Mouse (Mus musculus): ENCODE measurements around the gene Letmd1. TPM values are rescaled to one million over a fixed set of nuclear protein-coding genes. Genes with fewer than 3 reads are reported as not detected.
"Not testable (repeated sequence)": the region's sequence is repeated elsewhere in the genome, so short reads cannot be mapped to it uniquely, and the experiment has no call there.

The Letmd1 gene
- total RNA-seq, 2 experiments from 2014 or later = 22.3 to 44.6 TPM

DNA sequence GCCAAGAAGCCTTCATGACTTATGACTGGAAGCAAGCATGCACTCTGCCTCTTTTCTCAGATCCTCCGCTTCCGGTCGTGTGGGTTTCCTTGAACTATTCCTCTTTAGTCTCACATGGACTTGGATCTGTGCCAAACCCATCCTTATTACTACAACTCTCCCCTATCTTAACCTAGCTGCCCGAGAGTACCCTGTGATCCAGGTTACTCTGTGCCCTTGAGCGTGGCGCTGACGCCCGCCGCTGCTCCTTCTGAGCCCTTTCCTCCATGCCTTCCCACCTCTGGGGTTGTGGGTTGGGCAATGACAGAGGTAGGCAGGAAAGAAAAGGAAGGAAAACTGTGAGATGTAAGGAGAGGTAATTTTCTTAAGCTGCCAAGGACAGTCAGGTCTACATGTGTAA is 23.1 kb downstream of the Letmd1 start:
- intact Hi-C loops (cut with DNase I) = no loop called here
- no peak for DNase-seq

DNA sequence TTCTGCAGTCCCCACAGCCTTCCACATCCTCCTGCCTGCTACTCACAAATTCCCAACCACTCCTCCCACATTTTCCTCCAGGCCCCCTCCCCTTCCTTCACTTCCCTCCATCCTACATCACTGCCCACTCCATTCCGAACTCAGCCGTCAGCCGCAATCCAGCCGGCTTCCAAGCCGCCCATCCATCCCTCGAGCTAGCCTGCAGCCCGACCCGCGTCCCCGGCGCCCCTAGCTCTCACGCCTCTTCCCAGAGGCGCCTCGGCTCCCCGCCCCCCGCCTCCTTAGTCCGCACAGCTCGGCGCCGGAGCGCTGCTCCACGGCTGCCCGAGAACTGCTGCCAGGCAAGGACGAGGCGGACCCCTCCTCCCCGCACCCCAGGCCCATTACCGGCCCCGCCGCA is 25.8 kb downstream of the Letmd1 start:
- DNase-seq = peak in 1 of 2 experiments; percentile 60
- intact Hi-C loops (cut with DNase I) = loop anchor here (1.0 kb wide), 1 partner anchor 25 kb away; the partner anchor contains the start of gene Letmd1

DNA sequence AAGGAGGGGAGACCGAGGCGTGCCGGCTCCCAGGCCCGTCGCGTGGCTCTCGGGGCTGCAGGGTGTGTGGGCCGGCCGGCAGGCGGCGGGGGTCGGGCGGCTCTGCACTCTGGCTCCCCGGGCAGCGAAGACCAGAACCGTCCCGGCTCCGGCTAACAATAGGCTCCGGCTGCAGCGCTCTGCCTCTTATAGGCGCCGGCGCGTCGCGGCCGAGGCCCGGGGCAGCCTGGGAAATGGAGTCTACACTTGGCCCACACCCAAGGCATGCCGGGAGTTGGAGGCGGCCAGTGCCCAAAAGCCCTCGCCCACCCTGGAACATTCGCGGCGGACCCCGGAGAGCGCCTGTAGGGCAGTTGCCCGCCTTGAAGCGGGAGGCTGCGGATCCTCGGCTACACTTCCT is 26.3 kb downstream of the Letmd1 start, which contains the start of gene Csrnp2:
Gene Csrnp2, minus strand, starts transcription at position 387 of the 400 bp plus-strand sequence.
- peak; percentile 94 to 95 for DNase-seq
- intact Hi-C loops (cut with DNase I) = no loop called here

DNA sequence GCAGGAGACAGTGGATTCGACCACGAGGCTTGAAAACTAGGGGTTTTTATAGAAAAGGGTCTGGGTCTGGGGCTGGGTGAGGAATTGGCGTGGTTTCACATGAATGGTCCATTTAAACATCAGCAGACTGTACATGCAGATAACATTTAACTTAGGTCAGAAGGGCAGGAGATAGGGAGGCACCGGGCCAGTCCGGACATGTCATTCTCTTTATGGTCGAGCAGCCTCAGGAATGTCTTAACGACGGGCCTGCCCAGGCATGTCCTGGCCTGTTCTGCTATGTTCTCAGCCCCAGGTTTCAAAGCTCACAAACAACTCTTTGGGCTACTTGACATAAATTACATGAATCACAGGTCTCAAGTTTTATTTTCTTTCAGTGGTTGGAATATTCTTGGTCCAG is 30.7 kb downstream of the Letmd1 start:
- intact Hi-C loops (cut with DNase I); DNase-seq: not testable (repeated sequence)

DNA sequence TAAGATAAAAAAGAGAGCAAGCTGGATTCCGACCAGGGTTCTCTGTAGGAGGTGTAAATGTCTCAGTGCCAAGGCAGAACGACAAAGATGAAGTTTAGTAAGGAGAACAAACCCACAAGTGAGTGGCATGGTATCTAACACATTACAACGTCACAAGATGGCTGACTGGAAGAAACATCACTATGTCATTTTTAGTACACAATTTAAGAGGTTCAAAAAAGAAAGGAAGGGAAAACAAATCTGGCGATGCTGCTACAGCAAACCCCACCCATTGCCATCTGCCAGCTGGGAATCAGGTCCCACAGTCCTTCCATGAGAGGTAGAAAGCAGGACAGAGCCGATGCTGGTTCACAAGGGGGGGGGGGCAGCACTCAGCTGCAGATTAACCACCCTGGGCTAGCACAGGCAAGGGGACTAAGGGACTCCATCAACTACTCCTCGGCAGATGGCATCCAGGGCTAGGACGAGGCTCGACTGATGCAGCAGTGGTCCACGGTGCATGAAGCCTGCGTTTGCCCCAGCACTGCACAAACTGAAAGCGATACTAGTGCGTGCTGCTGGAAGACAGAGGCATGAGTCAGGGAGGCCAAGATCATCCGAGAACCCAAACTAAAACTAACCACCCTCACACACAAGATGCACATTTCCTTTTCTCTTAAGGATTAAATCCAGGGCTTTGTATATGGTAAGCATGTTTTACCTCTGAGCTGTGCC is 39.8 kb downstream of the Letmd1 start:
- intact Hi-C loops (cut with DNase I) = no loop called here
- no peak for DNase-seq

DNA sequence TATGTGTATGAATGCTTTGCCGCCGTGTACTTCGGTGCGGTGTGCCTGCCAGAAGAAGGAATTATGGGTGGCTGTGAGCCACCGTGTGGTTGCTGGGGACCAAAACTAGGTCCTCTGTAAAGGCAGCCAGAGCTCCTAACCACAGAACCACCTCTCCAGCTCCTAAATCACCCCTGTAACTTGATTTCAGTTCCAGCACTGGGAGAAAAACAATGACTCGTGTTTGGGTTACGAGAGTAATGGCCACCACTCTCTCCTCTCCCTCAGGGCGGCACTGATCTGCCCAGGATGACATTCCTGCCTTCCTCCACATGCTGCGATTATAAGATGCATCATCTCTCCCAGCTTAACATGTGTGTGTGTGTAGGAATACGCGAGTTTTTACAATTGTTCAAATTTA is 41.2 kb downstream of the Letmd1 start:
- DNase-seq = no peak
- intact Hi-C loops (cut with DNase I) = no loop called here

DNA sequence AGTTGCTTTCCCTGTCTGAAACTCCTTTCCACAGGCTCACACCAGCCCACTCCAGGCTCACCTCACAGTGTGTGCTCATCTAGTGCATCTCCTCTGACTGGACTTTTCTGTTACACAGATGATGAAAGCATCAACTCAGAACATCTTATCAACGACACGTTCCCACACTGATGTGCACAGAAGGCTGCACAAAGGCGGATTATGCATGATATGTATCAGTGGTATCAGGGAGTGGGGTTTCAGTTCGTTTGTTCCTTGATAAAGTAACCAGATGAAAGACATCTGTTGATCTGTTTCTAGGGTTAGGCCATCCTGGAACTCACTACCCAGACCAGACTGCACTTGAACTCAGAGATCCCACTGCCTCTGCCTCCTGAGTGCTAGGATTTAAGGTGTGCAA is 44.6 kb downstream of the Letmd1 start:
- no peak for DNase-seq
- intact Hi-C loops (cut with DNase I) = no loop called here

DNA sequence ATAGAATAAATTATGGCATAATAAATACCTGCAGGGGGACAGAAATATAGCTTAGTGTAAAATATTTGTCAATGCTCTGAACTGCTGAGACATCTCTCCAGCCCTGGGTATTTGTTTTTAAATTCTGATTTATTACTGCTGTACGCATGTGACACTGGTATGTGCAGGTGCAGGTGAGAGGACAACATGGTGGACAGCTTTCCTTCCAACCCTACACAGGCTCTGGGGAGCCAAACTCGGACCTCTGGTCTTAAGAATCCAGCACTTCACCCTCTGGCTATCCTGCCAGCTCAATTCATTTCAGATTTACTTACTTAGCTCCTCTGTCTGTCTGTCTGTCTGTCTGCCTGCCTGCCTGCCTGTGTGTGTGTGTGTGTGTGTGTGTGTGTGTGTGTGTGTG is 46.3 kb downstream of the Letmd1 start:
- intact Hi-C loops (cut with DNase I) = no loop called here
- DNase-seq = no peak

DNA sequence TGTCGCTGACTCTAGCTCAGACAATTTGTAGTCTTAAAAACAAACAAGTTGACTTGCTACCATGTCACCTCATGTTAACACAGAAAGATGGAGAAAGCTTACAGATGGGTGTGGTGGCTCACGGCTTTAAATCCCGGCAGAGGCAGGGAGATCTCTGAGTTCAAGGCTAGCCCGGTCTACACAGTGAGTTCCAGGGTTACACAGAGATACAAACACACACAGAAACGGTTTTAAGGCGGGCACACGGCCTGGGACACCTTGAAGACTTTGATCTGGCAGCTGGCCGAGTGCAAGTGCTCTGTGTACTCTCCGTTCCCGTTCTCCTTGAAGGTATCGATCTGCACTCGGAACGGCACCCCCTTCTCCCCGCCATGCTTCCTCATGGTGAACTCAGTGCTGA is 51.5 kb downstream of the Letmd1 start:
- no peak for DNase-seq
- intact Hi-C loops (cut with DNase I) = no loop called here

DNA sequence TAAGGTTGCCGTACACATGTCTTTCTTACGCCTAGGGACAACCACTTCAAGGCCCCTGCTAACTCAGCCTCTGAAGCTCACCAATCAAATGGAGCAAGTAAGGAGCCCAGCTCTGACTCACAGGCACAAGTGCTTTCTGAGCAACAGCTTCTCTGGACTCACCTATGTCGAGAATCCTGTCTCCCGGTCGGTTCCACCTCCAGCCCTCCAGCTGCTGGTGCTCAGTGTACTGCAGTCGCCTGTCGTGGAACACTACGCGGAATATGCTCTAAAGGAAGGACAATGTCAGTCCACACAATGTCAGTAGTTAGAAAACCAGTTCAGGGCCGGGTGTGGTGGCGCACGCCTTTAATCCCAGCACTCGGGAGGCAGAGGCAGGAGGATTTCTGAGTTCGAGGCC is 56.6 kb downstream of the Letmd1 start:
- intact Hi-C loops (cut with DNase I) = no loop called here
- no peak for DNase-seq

DNA sequence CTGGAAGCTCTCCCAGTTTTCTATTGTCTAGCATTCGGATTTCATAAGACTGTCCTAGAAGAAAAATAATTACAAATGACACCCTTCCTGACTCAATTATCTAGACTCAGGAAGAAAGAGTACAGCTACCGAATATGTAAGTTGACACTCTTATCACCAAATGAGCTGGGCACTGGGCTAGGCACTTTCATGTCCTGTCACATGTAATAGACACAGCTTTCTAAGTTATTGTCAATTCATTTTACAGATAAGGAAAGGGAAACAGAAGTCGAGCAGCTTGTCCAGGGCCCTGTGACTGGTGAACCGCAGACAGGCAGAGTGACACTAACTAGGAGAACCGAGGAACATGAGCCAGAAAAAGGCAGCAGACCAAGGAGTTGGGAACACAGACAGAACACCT is 59.1 kb downstream of the Letmd1 start:
- intact Hi-C loops (cut with DNase I) = no loop called here
- no peak for DNase-seq

Other genes starting within 250 kb of the Letmd1 start
- 10 to 100 TPM; 45.8 to 52.5 TPM for gene Atf1, start 241.2 kb upstream of the Letmd1 start, total RNA-seq (2021)
- gene Tmprss12, start 188.2 kb upstream of the Letmd1 start, total RNA-seq (2021) = not detected
- 10 to 100 TPM; 19.6 to 22.9 TPM for gene Mettl7a1, start 164.9 kb upstream of the Letmd1 start, total RNA-seq (2021)
- gene Mettl7a3, start 134.1 kb upstream of the Letmd1 start, total RNA-seq (2021) = not detected
- gene Methig1, start 115.9 kb upstream of the Letmd1 start, total RNA-seq (2021) = not detected
- gene Mettl7a2, start 115.8 kb upstream of the Letmd1 start, total RNA-seq (2021) = under 1 TPM; 0.45 to 0.53 TPM
- gene Higd1c, start 104.5 kb upstream of the Letmd1 start, total RNA-seq (2021) = not detected
- not detected for gene Gm5475, start 46.9 kb upstream of the Letmd1 start, total RNA-seq (2021)
- 10 to 100 TPM; 45.0 to 46.7 TPM for gene Slc11a2, start 44.0 kb upstream of the Letmd1 start, total RNA-seq (2021)
- gene Csrnp2, start 26.5 kb downstream of the Letmd1 start, total RNA-seq (2021) = 1 to 10 TPM; 2.8 to 5.0 TPM
- gene Tfcp2, start 83.0 kb downstream of the Letmd1 start, total RNA-seq (2021) = 10 to 100 TPM; 13.3 to 15.0 TPM
- 10 to 100 TPM; 20.9 to 21.6 TPM for gene Pou6f1, start 131.0 kb downstream of the Letmd1 start, total RNA-seq (2021)
- 100 to 1,000 TPM; 176 to 183 TPM for gene Dazap2, start 146.3 kb downstream of the Letmd1 start, total RNA-seq (2021)
- gene Smagp, start 167.9 kb downstream of the Letmd1 start, total RNA-seq (2021) = 10 to 100 TPM; 20.5 to 25.8 TPM
- 1 to 10 TPM; 1.4 to 2.2 TPM for gene Bin2, start 200.5 kb downstream of the Letmd1 start, total RNA-seq (2021)
- gene Cela1, start 218.9 kb downstream of the Letmd1 start, total RNA-seq (2021) = 1 to 10 TPM in 1 of 2 experiments, under 1 TPM in 1; 0.53 to 1.1 TPM